Mouse (Mus musculus): ENCODE data around the gene Noct. TPM values are rescaled to one million over a fixed set of nuclear protein-coding genes. Genes with fewer than 3 reads are reported as not detected.
"Not testable (repeated sequence)": the region's sequence is repeated elsewhere in the genome, so short reads cannot be mapped to it uniquely, and the experiment has no call there.

Noct gene
- polyA plus RNA-seq, 1 experiment: not detected

DNA sequence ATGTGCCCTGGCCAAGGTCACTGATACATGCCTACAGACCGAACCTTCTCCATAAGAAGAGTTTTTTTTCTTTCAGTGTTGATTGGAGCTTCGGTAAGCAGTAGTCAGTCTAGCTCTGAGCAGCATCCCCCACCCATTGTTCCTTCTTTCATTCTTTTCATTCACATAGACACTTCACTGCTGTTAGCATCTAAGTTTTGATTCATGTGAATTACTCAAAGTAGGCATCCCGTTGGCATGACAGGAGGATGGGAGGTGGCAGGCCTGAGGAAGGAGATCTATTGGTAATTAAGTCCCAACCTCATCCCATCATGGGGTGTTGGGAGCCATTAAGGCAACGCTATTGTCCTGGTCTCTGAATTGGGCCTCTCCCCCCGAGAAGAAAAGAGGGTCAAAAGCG is 8.6 kb upstream of the Noct start:
- WGBS: 90% methylated on average over 6 of the region's 6 CpGs
- Histone ChIP-seq H3K4me3 (ENCODE audit: insufficient read depth, low read depth, low read length) (no peak overlapping the region), H3K4me1 (ENCODE audit: control insufficient read depth, insufficient read depth, low read length) (peaks cover 3% of the 10 kb centered on the region; the same call in 1 of the 2 replicates), H3K27ac (ENCODE audit: insufficient read depth, low read depth, low read length) (no peak overlapping the region)
- no peak for TF ChIP-seq CTCF (IDR thresholded peaks at IDR 0.05; ENCODE audit: insufficient read depth, low read depth, low read length)
- no peak for TF ChIP-seq POLR2A (IDR thresholded peaks at IDR 0.05; ENCODE audit: insufficient read depth, low read depth, low read length)

DNA sequence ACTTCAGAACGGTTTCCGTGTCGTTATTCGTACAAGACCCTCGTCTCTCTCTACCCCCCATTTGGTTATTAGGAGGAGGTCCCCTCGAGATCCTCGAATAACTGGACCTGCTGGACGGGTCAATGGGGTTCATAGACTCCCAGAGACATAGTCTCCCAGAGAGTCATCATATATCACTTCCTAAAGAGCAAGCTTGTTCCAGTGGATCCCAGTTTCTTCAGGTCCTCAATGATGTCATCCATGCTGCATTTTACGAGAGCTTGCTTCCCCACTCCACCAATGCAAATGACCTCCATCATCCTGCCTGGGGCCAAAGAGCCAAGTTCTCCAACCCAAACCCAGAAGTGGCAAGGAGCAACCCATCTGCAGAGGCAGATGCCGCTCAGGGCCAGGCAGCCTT is 7.9 kb upstream of the Noct start:
- not testable (repeated sequence) for H3K4me1 ChIP-seq (ENCODE audit: control insufficient read depth, insufficient read depth, low read length); H3K4me3 ChIP-seq (ENCODE audit: insufficient read depth, low read depth, low read length); H3K27ac ChIP-seq (ENCODE audit: insufficient read depth, low read depth, low read length)
- WGBS: 83% methylated on average over 8 of the region's 10 CpGs

DNA sequence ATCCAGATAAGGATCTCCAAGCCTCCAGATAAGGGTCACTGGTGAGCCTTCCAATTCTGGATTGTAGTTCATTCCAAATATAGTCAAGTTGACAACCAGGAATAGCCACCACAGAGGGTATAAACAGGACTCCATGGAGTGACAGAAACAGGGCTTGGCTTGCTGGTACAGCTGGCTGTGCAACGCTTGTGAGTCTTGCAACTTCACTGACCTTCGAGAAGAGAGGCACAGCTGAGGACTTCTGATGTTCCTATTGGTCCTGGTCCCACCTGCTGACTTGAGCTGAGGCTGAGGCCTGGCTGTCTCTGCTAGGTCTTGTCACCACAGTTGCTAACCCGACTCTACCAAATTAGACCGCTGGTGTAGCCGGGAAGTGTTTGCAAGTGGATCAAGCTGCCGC is 5.9 kb upstream of the Noct start:
- 93% methylated on average over 6 of the region's 6 CpGs for WGBS
- H3K27ac ChIP-seq (ENCODE audit: insufficient read depth, low read depth, low read length); H3K4me1 ChIP-seq (ENCODE audit: control insufficient read depth, insufficient read depth, low read length); H3K4me3 ChIP-seq (ENCODE audit: insufficient read depth, low read depth, low read length): not testable (repeated sequence)

DNA sequence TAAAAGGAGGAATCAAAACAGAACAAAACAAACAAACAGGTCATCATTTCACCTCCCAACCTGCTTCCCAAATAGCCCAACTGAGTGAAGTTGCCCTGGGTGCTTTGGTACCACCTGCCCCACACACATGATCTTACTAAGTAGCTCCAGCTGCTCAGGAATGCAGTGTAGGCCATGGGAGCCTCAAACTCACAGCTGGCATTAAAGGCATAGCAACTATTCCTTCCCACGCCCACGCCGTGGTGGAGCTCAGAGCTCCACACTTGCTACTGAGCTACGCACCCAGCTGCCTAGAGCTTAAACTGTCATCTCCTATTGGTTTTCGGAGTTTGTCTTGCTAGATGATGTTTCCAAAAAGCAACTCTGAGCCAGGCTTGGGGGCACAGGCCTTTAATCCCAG is 5.0 kb upstream of the Noct start:
- Histone ChIP-seq H3K27ac (ENCODE audit: insufficient read depth, low read depth, low read length) (no peak overlapping the region), H3K4me1 (ENCODE audit: control insufficient read depth, insufficient read depth, low read length) (peaks cover 6% of the 10 kb centered on the region), H3K4me3 (ENCODE audit: insufficient read depth, low read depth, low read length) (no peak overlapping the region)
- 60% methylated on average over 5 of the region's 5 CpGs for WGBS
- TF ChIP-seq CTCF (IDR thresholded peaks at IDR 0.05; ENCODE audit: insufficient read depth, low read depth, low read length) (no peak), POLR2A (IDR thresholded peaks at IDR 0.05; ENCODE audit: insufficient read depth, low read depth, low read length) (no peak)

DNA sequence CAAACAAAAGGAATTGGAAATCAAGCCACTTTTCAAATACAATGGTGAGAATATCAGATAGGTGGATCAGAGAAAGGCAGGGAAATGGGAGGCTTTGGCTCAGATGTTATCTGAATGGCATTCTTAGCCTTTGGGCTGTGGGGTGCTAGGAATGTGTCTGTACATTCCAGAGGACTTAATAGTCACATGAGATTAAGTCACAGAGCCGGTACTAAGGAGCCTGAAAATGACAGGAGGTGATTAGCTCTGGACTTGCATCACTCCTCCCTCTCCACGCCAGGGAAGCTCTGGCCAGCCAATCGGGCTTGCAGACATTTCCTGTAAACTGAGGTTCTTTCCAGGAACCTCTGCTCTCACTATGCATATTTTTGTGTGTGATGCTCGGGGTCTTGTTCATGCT is 3.4 kb upstream of the Noct start:
- WGBS: 79% methylated on average over 4 of the region's 4 CpGs
- no peak for TF ChIP-seq POLR2A (IDR thresholded peaks at IDR 0.05; ENCODE audit: insufficient read depth, low read depth, low read length)
- TF ChIP-seq CTCF (IDR thresholded peaks at IDR 0.05; ENCODE audit: insufficient read depth, low read depth, low read length): no peak

DNA sequence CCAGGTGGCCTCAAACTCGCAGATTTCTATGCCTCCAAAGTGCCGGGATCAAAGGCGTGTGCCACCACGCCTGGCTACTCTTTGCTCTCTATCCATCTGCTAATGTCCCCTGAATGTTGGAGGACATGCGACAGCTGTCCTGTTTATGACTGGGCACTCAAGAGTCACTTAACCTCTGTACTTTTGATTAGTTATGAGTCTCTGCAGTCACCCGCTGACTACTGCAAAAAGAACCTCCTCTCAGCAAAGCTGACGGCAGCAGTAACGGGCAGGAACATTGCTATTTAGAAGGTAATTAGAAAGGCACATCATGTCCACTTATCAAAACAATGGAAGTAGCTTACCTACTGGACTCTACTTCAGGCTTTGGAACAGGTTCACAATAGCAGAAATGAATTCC is 2.4 kb upstream of the Noct start:
- WGBS: 90% methylated on average over 8 of the region's 8 CpGs
- peaks cover 11% of the 10 kb centered on the region for H3K4me1 ChIP-seq (ENCODE audit: control insufficient read depth, insufficient read depth, low read length)
- no peak overlapping the region for H3K27ac ChIP-seq (ENCODE audit: insufficient read depth, low read depth, low read length)
- TF ChIP-seq CTCF (IDR thresholded peaks at IDR 0.05; ENCODE audit: insufficient read depth, low read depth, low read length) (no peak), POLR2A (IDR thresholded peaks at IDR 0.05; ENCODE audit: insufficient read depth, low read depth, low read length) (no peak)
- no peak overlapping the region for H3K4me3 ChIP-seq (ENCODE audit: insufficient read depth, low read depth, low read length)

More for the DNA sequence above, 3.4 kb upstream of the Noct start:
- Histone ChIP-seq H3K4me1 (ENCODE audit: control insufficient read depth, insufficient read depth, low read length) (peaks cover 6% of the 10 kb centered on the region), H3K4me3 (ENCODE audit: insufficient read depth, low read depth, low read length) (no peak overlapping the region), H3K27ac (ENCODE audit: insufficient read depth, low read depth, low read length) (no peak overlapping the region)

DNA sequence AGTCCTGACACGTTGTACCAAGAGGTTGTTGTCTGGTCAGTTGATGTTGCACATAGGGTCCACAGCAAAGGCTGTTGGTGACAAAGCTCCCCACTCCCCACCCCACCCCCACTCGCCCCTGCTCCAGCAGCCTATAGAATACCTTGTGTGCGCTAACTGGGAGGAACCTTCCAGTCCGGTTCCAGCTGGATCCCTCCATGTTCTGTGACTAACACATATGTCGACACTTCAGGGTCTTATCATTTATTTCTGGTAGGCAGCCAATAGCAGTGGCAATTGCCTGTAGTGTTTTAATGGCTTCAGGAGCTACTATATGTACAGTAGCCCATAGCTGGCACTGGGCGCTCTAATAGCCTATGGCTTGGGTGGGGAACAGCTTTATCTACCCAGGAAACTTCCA is 1.9 kb upstream of the Noct start:
- Histone ChIP-seq H3K4me3 (ENCODE audit: insufficient read depth, low read depth, low read length) (no peak overlapping the region), H3K27ac (ENCODE audit: insufficient read depth, low read depth, low read length) (no peak overlapping the region), H3K4me1 (ENCODE audit: control insufficient read depth, insufficient read depth, low read length) (peaks cover 13% of the 10 kb centered on the region)
- TF ChIP-seq CTCF (IDR thresholded peaks at IDR 0.05; ENCODE audit: insufficient read depth, low read depth, low read length) (no peak), POLR2A (IDR thresholded peaks at IDR 0.05; ENCODE audit: insufficient read depth, low read depth, low read length) (no peak)
- WGBS: 96% methylated on average over 6 of the region's 6 CpGs

DNA sequence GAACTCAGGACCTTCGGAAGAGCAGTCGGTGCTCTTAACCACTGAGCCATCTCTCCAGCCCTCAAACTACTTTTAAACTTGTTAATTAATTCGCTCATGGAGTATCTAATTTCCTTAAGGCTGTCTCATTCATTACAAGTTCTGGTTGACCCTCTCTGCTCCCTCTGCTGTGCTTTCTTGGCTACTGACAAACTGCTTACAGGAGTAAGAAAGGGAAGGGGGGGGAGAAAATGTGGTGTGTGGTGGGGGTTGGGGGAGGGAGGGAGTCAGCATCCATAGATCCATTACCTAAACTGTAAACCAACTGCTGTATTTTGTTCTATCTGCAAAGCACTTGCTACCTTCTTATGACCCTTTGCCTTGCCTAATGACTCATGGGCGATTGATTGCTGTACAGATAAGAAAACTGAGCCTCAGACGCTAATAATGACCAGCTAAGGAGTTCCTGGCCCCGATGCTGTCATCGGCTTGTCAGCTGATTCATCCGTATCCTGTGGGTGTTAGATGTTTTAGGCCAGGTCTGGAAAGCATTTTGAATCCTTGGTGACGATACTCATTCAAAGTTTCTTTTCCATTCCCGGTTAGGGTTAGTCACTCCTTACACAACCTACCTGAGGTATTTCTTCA is 1.3 kb upstream of the Noct start:
- TF ChIP-seq POLR2A (IDR thresholded peaks at IDR 0.05; ENCODE audit: insufficient read depth, low read depth, low read length): no peak
- TF ChIP-seq CTCF (IDR thresholded peaks at IDR 0.05; ENCODE audit: insufficient read depth, low read depth, low read length): no peak
- H3K4me3 ChIP-seq (ENCODE audit: insufficient read depth, low read depth, low read length): no peak overlapping the region
- WGBS: 79% methylated on average over 10 of the region's 10 CpGs
- peaks cover 18% of the 10 kb centered on the region for H3K4me1 ChIP-seq (ENCODE audit: control insufficient read depth, insufficient read depth, low read length)
- no peak overlapping the region for H3K27ac ChIP-seq (ENCODE audit: insufficient read depth, low read depth, low read length)

DNA sequence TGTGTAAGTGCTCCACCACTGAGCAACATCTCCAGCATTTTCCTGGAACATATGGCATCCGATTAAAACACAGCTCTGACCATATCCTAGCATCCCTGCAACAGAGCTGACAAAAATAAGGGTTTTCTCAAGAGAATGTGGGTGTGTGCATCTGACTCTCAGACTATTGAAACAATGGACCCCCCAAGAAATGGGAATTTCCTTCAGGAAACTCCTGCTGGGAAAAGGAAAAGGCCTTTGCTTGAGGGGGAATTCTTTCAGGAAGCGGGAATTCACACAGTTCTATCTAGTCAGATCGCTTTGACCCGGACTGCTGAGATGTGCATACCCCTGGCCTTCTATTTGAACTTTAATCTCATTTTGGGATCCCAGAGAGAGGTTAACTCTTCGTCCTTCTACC is 691 bp upstream of the Noct start:
- Histone ChIP-seq H3K4me3 (ENCODE audit: insufficient read depth, low read depth, low read length) (no peak overlapping the region), H3K27ac (ENCODE audit: insufficient read depth, low read depth, low read length) (no peak overlapping the region), H3K4me1 (ENCODE audit: control insufficient read depth, insufficient read depth, low read length) (peaks cover 18% of the 10 kb centered on the region)
- TF ChIP-seq POLR2A (IDR thresholded peaks at IDR 0.05; ENCODE audit: insufficient read depth, low read depth, low read length): no peak
- TF ChIP-seq CTCF (IDR thresholded peaks at IDR 0.05; ENCODE audit: insufficient read depth, low read depth, low read length): no peak
- 61% methylated on average over 5 of the region's 5 CpGs for WGBS

DNA sequence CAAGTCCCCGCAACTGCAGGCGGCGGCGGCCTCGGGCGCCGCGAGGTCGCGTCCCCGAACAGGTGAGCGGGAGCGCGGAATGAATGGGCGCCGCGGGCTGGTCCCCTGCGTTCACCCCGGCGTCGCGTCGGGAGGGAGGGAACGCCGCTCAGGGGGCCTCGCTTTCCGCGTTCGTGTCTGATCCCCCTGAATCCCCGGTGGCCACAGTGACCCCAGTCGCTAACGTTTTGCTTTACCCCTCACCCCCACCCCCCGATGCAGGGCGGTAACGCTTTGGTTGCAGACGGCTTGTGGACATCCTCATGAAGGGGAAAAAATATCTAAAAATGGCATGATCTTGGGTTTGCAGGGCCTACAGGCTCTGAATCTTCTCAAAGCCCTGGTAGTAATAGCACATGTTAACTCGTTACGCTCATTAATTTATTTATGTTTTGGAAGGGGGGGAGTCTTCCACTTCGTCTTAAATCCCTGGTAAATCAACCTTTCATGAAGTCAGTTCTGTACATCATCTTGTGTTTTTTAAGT is 1.0 kb downstream of the Noct start:
- H3K4me3 ChIP-seq (ENCODE audit: insufficient read depth, low read depth, low read length): peak overlapping the region; percentile 95
- TF ChIP-seq CTCF (IDR thresholded peaks at IDR 0.05; ENCODE audit: insufficient read depth, low read depth, low read length): no peak
- no peak for TF ChIP-seq POLR2A (IDR thresholded peaks at IDR 0.05; ENCODE audit: insufficient read depth, low read depth, low read length)
- WGBS: under 1% methylated on average over 39 of the region's 39 CpGs
- H3K27ac ChIP-seq (ENCODE audit: insufficient read depth, low read depth, low read length): peak overlapping the region; percentile 99
- peaks cover 23% of the 10 kb centered on the region for H3K4me1 ChIP-seq (ENCODE audit: control insufficient read depth, insufficient read depth, low read length)
